Mouse (Mus musculus): Measurements from ENCODE around the gene Runx1.

Runx1 gene

GRCm38 (mm10) chr16:92610464-92610863 is 215.5 kb downstream of the Runx1 start:
- no peak for DNase-seq (ENCODE audit: low spot score)

- no peak for DNase-seq (ENCODE audit: low spot score)
Measured at GRCm38 (mm10) chr16:92609717-92610077, 216.3 kb downstream of the Runx1 start.

DNA sequence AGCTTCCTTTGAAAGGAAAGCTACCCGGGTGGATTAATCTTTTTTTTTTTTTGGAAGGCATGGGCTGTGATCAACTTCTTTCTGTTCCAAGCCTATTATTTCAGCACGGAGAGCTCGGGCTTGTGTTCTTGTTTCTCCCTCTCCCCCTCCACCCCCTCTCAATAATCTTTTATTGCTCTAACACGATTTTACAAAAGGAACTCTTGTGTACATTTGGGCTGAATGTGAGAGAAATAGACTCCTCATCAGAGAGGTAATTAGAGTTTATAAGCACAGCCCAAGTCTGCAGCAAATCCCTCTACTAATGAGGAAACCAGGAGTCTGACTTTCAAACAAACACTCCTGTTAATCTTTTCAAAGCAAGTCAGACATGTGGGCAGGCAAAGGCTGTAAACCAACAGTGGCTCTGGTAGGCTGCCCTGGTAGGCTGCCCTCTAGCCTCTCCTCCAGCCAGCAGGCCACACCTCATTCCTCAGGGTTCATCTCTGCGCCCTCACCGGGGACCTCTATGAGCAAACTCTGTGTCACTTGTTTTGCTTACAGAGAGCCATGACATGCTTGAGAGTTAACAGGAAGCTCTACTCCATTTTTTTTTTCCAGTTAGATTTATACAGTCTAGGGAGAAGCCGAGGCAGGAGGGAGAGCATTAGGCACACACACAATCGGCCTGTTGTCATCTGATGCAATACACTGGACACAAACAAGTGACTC is 216.8 kb downstream of the Runx1 start:
- no peak for DNase-seq (ENCODE audit: low spot score)

DNA sequence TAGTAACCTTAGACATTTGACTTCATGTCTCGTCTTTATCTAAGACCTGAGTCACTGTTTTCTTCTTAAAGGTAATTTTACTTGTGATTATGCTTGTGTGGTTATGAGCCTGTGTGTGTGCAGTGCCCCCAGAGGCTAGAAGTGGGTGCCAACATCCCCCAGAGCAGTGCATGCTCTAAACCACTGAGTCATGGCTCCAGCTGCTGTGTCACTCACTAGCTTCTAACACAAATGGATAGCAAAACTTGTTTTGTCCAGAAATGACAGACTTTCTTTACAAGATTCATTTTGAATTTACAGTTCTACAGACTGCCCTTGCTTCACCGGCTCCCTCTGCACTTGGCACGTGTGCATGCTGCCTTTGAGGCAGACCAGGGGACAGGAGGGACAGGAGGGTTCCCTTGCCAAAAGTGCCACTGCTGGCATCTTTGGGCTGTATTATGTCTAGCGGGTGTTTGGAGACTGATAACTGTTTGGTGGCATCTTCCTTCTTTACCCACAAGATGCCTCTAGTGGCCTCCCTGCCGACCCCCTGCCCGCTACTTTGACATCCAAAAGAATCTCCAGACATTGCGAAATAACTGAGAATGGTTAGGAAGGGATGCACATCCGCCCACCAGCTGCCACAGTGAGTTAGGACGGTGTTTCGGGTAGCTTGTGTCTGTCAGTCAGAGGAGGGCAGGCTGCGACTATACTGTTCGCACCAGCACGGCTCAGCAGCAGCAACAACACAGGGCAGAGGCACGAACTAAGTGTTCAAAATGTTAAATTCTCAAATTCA is 217.6 kb downstream of the Runx1 start:
- DNase-seq (ENCODE audit: low spot score) = no peak

GRCm38 (mm10) chr16:92606491-92606965 is 219.4 kb downstream of the Runx1 start:
- no peak for DNase-seq (ENCODE audit: low spot score)

GRCm38 (mm10) chr16:92605606-92606490 is 220.1 kb downstream of the Runx1 start:
- no peak for DNase-seq (ENCODE audit: low spot score)

- DNase-seq (ENCODE audit: low spot score) = no peak
Measured at GRCm38 (mm10) chr16:92602504-92602903, 223.4 kb downstream of the Runx1 start.

GRCm38 (mm10) chr16:92601270-92601826 is 224.6 kb downstream of the Runx1 start:
- DNase-seq (ENCODE audit: low spot score) = no peak

DNA sequence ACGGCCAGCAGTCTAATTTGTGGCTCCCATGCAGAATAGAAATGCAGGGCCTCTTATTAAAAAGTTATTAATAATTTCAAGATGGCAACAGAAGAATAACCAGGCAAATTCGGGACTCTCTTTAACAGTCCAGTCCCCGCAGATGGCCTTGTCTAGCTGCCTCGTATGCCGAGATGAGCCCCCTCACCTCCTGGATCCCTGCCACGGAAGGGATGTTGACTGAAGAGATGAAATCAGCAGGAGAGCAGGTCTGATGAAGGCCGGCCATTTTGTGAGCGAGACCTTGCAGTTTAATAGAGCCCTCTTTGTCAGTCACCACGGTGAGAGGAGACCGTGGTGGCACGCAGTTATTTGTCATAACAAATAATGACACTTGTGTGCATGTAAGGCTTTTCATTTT is 226.5 kb downstream of the Runx1 start:
- no peak for DNase-seq (ENCODE audit: low spot score)

DNA sequence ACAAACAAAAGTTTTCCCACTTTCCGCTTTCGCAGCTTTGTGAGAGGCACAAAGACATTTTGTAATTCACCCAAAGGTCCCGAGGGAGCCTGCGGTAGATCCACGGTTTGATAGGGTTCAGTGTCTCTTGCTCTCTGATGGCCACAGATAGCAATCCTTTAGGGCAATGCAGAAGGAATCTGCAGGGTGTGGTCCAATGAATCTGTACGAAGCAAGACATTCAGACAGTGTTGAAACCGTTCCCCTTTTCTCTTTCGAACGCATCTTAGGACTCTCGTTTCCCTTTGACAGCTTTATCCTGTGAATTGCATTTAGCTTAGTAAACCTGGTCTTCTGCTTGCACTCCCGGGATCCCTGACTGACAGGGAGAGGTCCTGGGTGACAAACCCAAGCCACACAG is 228.3 kb downstream of the Runx1 start:
- DNase-seq (ENCODE audit: low spot score) = no peak

- no peak for DNase-seq (ENCODE audit: low spot score)
Measured at GRCm38 (mm10) chr16:92592207-92592606, 233.7 kb downstream of the Runx1 start.

- DNase-seq (ENCODE audit: low spot score) = no peak
Measured at GRCm38 (mm10) chr16:92591783-92592182, 234.2 kb downstream of the Runx1 start.

- peak; percentile 41 for DNase-seq (ENCODE audit: low spot score)
Measured at GRCm38 (mm10) chr16:92587836-92588235, 238.1 kb downstream of the Runx1 start.

- no peak for DNase-seq (ENCODE audit: low spot score)
Measured at GRCm38 (mm10) chr16:92581767-92582166, 244.2 kb downstream of the Runx1 start.

DNA sequence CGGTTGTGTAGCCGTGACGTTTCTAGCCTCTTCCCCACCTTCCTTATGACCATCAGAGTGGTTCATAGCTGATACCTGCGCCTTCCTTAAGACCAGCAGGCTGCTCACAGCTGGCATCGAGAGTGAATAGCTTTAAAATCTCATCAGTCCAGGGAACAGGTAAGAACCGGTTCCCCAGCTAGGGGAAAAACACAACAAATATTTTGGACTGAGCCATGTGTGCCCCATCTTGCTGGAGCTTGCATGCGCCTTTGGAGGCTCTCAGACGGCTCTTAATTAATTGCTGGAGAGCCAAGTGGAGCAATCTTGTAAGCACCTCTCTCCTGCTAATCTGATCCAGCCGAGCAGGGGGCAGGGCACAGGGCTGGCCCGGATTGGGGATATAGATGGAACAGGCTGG is 245.0 kb downstream of the Runx1 start:
- no peak for DNase-seq (ENCODE audit: low spot score)

GRCm38 (mm10) chr16:92578915-92579653 is 246.9 kb downstream of the Runx1 start:
- peak; percentile 86 for DNase-seq (ENCODE audit: low spot score)

DNA sequence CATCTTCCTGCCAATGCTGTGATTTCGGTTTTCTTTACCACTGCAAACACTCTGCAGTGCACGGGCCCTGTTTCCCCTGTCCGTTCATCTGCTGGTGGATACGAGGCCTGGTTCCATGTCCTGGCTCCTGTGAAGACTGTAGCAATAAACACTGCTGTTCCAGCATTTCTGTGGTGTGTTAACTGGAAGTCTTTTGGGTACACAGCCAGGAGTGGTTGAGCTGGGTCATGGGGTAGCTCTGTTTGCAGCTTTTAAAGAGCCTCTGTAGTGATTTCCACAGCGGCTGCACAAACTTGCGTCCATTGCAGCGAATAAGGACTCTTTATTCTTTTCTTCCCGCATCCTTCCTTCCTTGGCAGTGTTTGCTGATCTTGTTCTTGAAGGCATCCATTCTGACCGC is 248.6 kb downstream of the Runx1 start:
- no peak for DNase-seq (ENCODE audit: low spot score)

- no peak for DNase-seq (ENCODE audit: low spot score)
Measured at GRCm38 (mm10) chr16:92575792-92576191, 250.2 kb downstream of the Runx1 start.

DNA sequence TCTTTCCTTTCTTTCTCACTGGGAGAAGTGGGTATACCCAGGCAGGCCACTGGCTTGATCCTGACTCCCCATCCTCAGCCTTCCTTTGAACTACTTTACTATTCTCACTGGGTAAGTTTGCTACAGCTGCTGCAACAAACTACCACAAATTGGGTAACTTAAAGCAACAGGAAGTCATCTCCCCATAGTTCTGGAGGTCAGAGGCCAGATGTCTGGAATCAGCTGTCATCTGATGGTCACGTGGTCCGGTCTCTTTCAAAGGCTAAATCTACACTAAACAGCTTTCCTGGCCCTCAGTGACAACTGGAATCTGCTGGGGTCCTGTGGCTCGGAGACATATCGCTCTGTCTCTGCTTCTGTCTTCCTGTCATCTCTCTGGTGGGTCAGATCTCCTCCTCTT is 252.8 kb downstream of the Runx1 start:
- DNase-seq (ENCODE audit: low spot score) = no peak

- DNase-seq (ENCODE audit: low spot score) = no peak
Measured at GRCm38 (mm10) chr16:92571246-92571645, 254.7 kb downstream of the Runx1 start.

- DNase-seq (ENCODE audit: low spot score) = peak; percentile 18
Measured at GRCm38 (mm10) chr16:92566146-92566545, 259.8 kb downstream of the Runx1 start.

Measured in ovary, adult 18-20 months (tissue).